In the genomic region with DNA sequence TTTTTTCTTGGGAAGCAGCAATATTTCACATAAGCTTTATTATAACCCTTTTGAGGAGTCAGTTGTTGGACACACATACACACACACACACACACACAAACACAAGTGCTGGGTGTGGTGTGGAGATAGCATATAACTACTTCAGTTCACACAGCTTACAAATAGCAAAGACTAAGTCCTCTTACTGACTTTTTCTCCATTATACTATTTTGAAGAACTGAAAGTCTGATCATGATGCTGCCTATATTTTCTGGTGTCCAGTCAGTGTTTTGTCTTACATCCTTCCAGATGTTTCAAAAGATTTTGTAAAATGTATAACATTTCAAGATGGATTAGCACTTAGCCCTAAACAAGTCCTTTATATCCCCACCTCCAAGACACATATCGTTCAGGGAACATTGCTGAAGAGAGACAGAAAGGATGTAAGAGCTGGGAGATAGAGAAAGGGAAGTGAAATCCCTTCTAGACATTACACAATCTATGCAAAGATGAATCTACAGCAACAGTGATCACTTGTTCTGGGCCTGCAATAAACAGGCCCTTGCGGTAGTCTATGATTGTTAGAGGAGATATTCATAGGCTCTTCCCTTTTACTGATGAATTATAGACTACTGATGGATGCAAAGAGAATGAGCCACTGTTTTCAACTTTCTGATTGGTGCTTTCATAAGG, we compare ENCODE assay signal across 22 mouse cellular contexts.
DNase-seq lines count a peak whose midpoint lies in the region; ATAC-seq and TF ChIP-seq lines count a peak whose summit lies in the region.
"Had no signal": no experiment of that assay in that cellular context is flagged by ENCODE, and none has a peak within 500 bp of the region (broad histone marks: within the 10 kb centered on the region; RNA-seq: fewer than 3 reads in every experiment).

No protein-coding gene starts in this region.

- no peak overlapping the region for H3K27ac ChIP-seq in CH12.LX (ENCODE audit: insufficient read depth, low read depth)
- H3K27ac ChIP-seq in forebrain, embryonic 15.5 days (replicated peaks) = no peak overlapping the region
- no peak overlapping the region for H3K27ac ChIP-seq in midbrain, embryonic 10.5 days (replicated peaks)
- H3K27ac ChIP-seq: embryonic facial prominence, embryonic 10.5 days; embryonic facial prominence, embryonic 12.5 days; forebrain, embryonic 13.5 days had no signal

- dilution Hi-C loops in CH12.LX (cut with MboI; ENCODE audit: extremely low pct_ligation_motif_present, extremely low pct_unique_long_range_greater_than_20kb, low sequenced_read_pairs) = no loop called here

- ATAC-seq in granulocyte monocyte progenitor cell, adult 5-6 weeks (replicated peaks; ENCODE audit: poor library complexity, severe bottlenecking) = peak; percentile 99
- ATAC-seq in megakaryocyte progenitor cell, adult 5-6 weeks (replicated peaks; ENCODE audit: poor library complexity) = peak; percentile 98
- ATAC-seq in forebrain, embryonic 15.5 days (replicated peaks) = no peak
- ATAC-seq: CD4-positive, CD25-positive, alpha-beta regulatory T cell, adult 4 months; forebrain, embryonic 13.5 days; forebrain, embryonic 16.5 days had no signal

- H3K36me3 ChIP-seq in CH12.LX (replicated peaks in 1 of 2; ENCODE audit: control insufficient read depth in 1 of 2, insufficient read depth in 1 of 2, low read length in 1 of 2) = no peaks in the 10 kb centered on the region
- no peaks in the 10 kb centered on the region for H3K36me3 ChIP-seq in splenic B cell, adult 2 months (ENCODE audit: control insufficient read depth, insufficient read depth, low read length, poor library complexity, severe bottlenecking)
- H3K36me3 ChIP-seq in forebrain, embryonic 15.5 days = no peaks in the 10 kb centered on the region
- H3K36me3 ChIP-seq in midbrain, embryonic 10.5 days = no peaks in the 10 kb centered on the region
- H3K36me3 ChIP-seq: embryonic facial prominence, embryonic 10.5 days; embryonic facial prominence, embryonic 12.5 days had no signal

- no peak overlapping the region for H3K4me3 ChIP-seq in CH12.LX (replicated peaks in 1 of 3; ENCODE audit: low read depth in 2 of 3, low read length in 2 of 3, poor library complexity in 1 of 3)
- no peak overlapping the region for H3K4me3 ChIP-seq in forebrain, embryonic 15.5 days
- no peak overlapping the region for H3K4me3 ChIP-seq in midbrain, embryonic 10.5 days
- H3K4me3 ChIP-seq: embryonic facial prominence, embryonic 10.5 days; embryonic facial prominence, embryonic 12.5 days; forebrain, embryonic 13.5 days had no signal

- TF ChIP-seq RAD21 in CH12.LX (IDR thresholded peaks at IDR 0.05; ENCODE audit: low read depth, low read length) = no peak

- no peaks in the 10 kb centered on the region for H3K9me3 ChIP-seq in CH12.LX (replicated peaks; ENCODE audit: low read length)
- H3K9me3 ChIP-seq in forebrain, embryonic 15.5 days = no peaks in the 10 kb centered on the region
- H3K9me3 ChIP-seq in midbrain, embryonic 10.5 days (replicated peaks) = no peaks in the 10 kb centered on the region
- H3K9me3 ChIP-seq: embryonic facial prominence, embryonic 10.5 days; embryonic facial prominence, embryonic 12.5 days; forebrain, embryonic 13.5 days had no signal

- H3K4me1 ChIP-seq in CH12.LX (ENCODE audit: control insufficient read depth in 1 of 2, insufficient read depth in 2 of 2) = peaks cover 0 to 23% of the 10 kb centered on the region in 2 experiments; a peak in 2 of 4 replicates
- no peaks in the 10 kb centered on the region for H3K4me1 ChIP-seq in forebrain, embryonic 15.5 days
- H3K4me1 ChIP-seq in midbrain, embryonic 10.5 days = 0 out of 2 replicates have a peak, but pooled peaks cover 2% of the 10 kb centered on the region
- H3K4me1 ChIP-seq: embryonic facial prominence, embryonic 10.5 days; embryonic facial prominence, embryonic 12.5 days; forebrain, embryonic 13.5 days had no signal

- H3K9ac ChIP-seq in CH12.LX (ENCODE audit: insufficient read depth, low read depth) = no peak overlapping the region
- H3K9ac ChIP-seq in forebrain, embryonic 15.5 days (replicated peaks) = no peak overlapping the region
- H3K9ac ChIP-seq: embryonic facial prominence, embryonic 12.5 days; forebrain, embryonic 13.5 days had no signal

- no peak for TF ChIP-seq POLR2A in CH12.LX (IDR thresholded peaks at IDR 0.05; ENCODE audit: low read depth, low read length)

- DNase-seq in CH12.LX (ENCODE audit: extremely low read depth) = peak; percentile 17
- peak; percentile 3 for DNase-seq in splenic B cell, adult 2 months (ENCODE audit: low read depth, low spot score)
- no peak for DNase-seq in cerebellum, adult 11 months
- no peak for DNase-seq in ovary, postnatal 36 days (ENCODE audit: low spot score)
- no peak for DNase-seq in midbrain, embryonic 10.5 days (ENCODE audit: low spot score)
- DNase-seq: adrenal gland, adult 2 months; adrenal gland, postnatal 10 days; adrenal gland, postnatal 25 days; B cell, adult 2 months; cerebellum, adult 11-12 months; cerebellum, adult 2 months; cerebellum, adult 9-10 months; cerebellum, postnatal 10 days; cerebellum, postnatal 36 days had no signal

- no peak overlapping the region for H3K4me2 ChIP-seq in CH12.LX (ENCODE audit: insufficient read depth, low read depth, poor library complexity, severe bottlenecking)
- H3K4me2 ChIP-seq in forebrain, embryonic 15.5 days (replicated peaks) = no peak overlapping the region
- H3K4me2 ChIP-seq: embryonic facial prominence, embryonic 12.5 days; forebrain, embryonic 13.5 days had no signal

- no peak for TF ChIP-seq CTCF in CH12.LX (conservative IDR thresholded peaks at IDR 0.05 in 1 of 2, IDR thresholded peaks at IDR 0.05 in 1 of 2; ENCODE audit: low read depth in 2 of 2, low read length in 2 of 2)

- TF ChIP-seq EP300 in CH12.LX (IDR thresholded peaks at IDR 0.05; ENCODE audit: low read length) = no peak; the same call in none of the 2 replicates

- H3K27me3 ChIP-seq in CH12.LX (replicated peaks) = no peaks in the 10 kb centered on the region
- H3K27me3 ChIP-seq in splenic B cell, adult 2 months (ENCODE audit: control insufficient read depth, insufficient read depth, low read length, poor library complexity, severe bottlenecking) = no peaks in the 10 kb centered on the region
- no peaks in the 10 kb centered on the region for H3K27me3 ChIP-seq in forebrain, embryonic 15.5 days
- H3K27me3 ChIP-seq in midbrain, embryonic 10.5 days (ENCODE audit: low read depth, poor library complexity, severe bottlenecking) = no peaks in the 10 kb centered on the region
- H3K27me3 ChIP-seq: embryonic facial prominence, embryonic 12.5 days; forebrain, embryonic 13.5 days had no signal

- in situ Hi-C loops in CH12.LX (cut with MboI; ENCODE audit: low pct_ligation_motif_present, low pct_unique_long_range_greater_than_20kb, low sequenced_read_pairs) = no loop called here

- H3K79me2 ChIP-seq in CH12.LX (replicated peaks; ENCODE audit: control insufficient read depth, extremely low read depth, insufficient read depth, poor library complexity, severe bottlenecking) = no peaks in the 10 kb centered on the region

- 96% methylated on average over 2 of the region's 2 CpGs for WGBS in forebrain, embryonic 15.5 days
- 87% methylated on average over 2 of the region's 2 CpGs for WGBS in midbrain, embryonic 10.5 days

TF ChIP-seq in CH12.LX, 34 proteins besides CTCF, POLR2A, EP300 and RAD21:
- TF ChIP-seq MAX (IDR thresholded peaks at IDR 0.05; ENCODE audit: low read length) (no peak), IRF4 (IDR thresholded peaks at IDR 0.05; ENCODE audit: low read depth, low read length) (peak; percentile 11; the same call in 1 of the 2 replicates)

Comparison
In these comparisons a context has a peak if more than half of its experiments do, and no peak if none do; other contexts are left out.
1. DNase-seq: peak in CH12.LX (single experiment) and splenic B cell, adult 2 months (single experiment); none in cerebellum, adult 11 months (single experiment), ovary, postnatal 36 days (single experiment) and midbrain, embryonic 10.5 days (single experiment).